Mouse (Mus musculus): ENCODE data around the gene Rhox2c. TPM values are rescaled to one million over a fixed set of nuclear protein-coding genes. Genes with fewer than 3 reads are reported as not detected.
"Not testable (repeated sequence)": the region's sequence is repeated elsewhere in the genome, so short reads cannot be mapped to it uniquely, and the experiment has no call there.

Gene Rhox2c
- polyA plus RNA-seq (2014; fragmentation: Nextera tagmentation; extraction: Ambion mirVana), result not detected in 2 replicates

- H3K4me2 ChIP-seq (ENCODE audit: low read length); H3K9ac ChIP-seq (ENCODE audit: low read length); H3K27ac ChIP-seq (replicated peaks in 1 of 2; ENCODE audit: control insufficient read depth in 1 of 2, insufficient read depth in 1 of 2, low read depth in 2 of 2, low read length in 2 of 2); H3K27me3 ChIP-seq (ENCODE audit: control insufficient read depth, insufficient read depth, low read length); H3K4me1 ChIP-seq (ENCODE audit: control insufficient read depth in 2 of 2, insufficient read depth in 2 of 2, low read length in 2 of 2); H3K9me3 ChIP-seq (ENCODE audit: control insufficient read depth, low read length); ATAC-seq (ENCODE audit: insufficient number of reproducible peaks, insufficient read depth, low FRiP score, low read depth); H3K36me3 ChIP-seq (ENCODE audit: control insufficient read depth, insufficient read depth, low read length); H3K4me3 ChIP-seq (ENCODE audit: control insufficient read depth in 1 of 2, insufficient read depth in 1 of 2, low read depth in 1 of 2, low read length in 2 of 2): not testable (repeated sequence)
- WGBS, result 95% methylated on average over 4 of the region's 10 CpGs
Measured at GRCm38 (mm10) chrX:37453380-37453779, at the start of gene Rhox2c. Gene Rhox2c, plus strand, starts transcription at chrX:37453680.

- not testable (repeated sequence) for ATAC-seq (ENCODE audit: insufficient number of reproducible peaks, insufficient read depth, low FRiP score, low read depth); H3K27ac ChIP-seq (replicated peaks in 1 of 2; ENCODE audit: control insufficient read depth in 1 of 2, insufficient read depth in 1 of 2, low read depth in 2 of 2, low read length in 2 of 2); H3K4me3 ChIP-seq (ENCODE audit: control insufficient read depth in 1 of 2, insufficient read depth in 1 of 2, low read depth in 1 of 2, low read length in 2 of 2); H3K4me2 ChIP-seq (ENCODE audit: low read length); H3K36me3 ChIP-seq (ENCODE audit: control insufficient read depth, insufficient read depth, low read length); H3K4me1 ChIP-seq (ENCODE audit: control insufficient read depth in 2 of 2, insufficient read depth in 2 of 2, low read length in 2 of 2); H3K9me3 ChIP-seq (ENCODE audit: control insufficient read depth, low read length); H3K9ac ChIP-seq (ENCODE audit: low read length); H3K27me3 ChIP-seq (ENCODE audit: control insufficient read depth, insufficient read depth, low read length)
- no CpG with 5 or more reads among the region's 9 CpGs for WGBS
Measured at GRCm38 (mm10) chrX:37411767-37412166, 41.7 kb upstream of the Rhox2c start, which contains the start of gene Rhox2b. Gene Rhox2b, plus strand, starts transcription at chrX:37412067.

GRCm38 (mm10) chrX:37432194-37432593 is 21.3 kb upstream of the Rhox2c start, which contains the start of gene Rhox4b:
Gene Rhox4b, plus strand, starts transcription at chrX:37432494.
- not testable (repeated sequence) for H3K9me3 ChIP-seq (ENCODE audit: control insufficient read depth, low read length); H3K9ac ChIP-seq (ENCODE audit: low read length); ATAC-seq (ENCODE audit: insufficient number of reproducible peaks, insufficient read depth, low FRiP score, low read depth); H3K4me3 ChIP-seq (ENCODE audit: control insufficient read depth in 1 of 2, insufficient read depth in 1 of 2, low read depth in 1 of 2, low read length in 2 of 2); H3K36me3 ChIP-seq (ENCODE audit: control insufficient read depth, insufficient read depth, low read length); H3K27ac ChIP-seq (replicated peaks in 1 of 2; ENCODE audit: control insufficient read depth in 1 of 2, insufficient read depth in 1 of 2, low read depth in 2 of 2, low read length in 2 of 2); H3K4me1 ChIP-seq (ENCODE audit: control insufficient read depth in 2 of 2, insufficient read depth in 2 of 2, low read length in 2 of 2); H3K4me2 ChIP-seq (ENCODE audit: low read length); H3K27me3 ChIP-seq (ENCODE audit: control insufficient read depth, insufficient read depth, low read length)
- 87% methylated on average over 14 of the region's 15 CpGs for WGBS

GRCm38 (mm10) chrX:37458285-37458684 is 4.8 kb downstream of the Rhox2c start, which contains the start of gene Rhox3c:
Gene Rhox3c, plus strand, starts transcription at chrX:37458585.
- H3K9me3 ChIP-seq (ENCODE audit: control insufficient read depth, low read length); ATAC-seq (ENCODE audit: insufficient number of reproducible peaks, insufficient read depth, low FRiP score, low read depth); H3K4me2 ChIP-seq (ENCODE audit: low read length); H3K4me3 ChIP-seq (ENCODE audit: control insufficient read depth in 1 of 2, insufficient read depth in 1 of 2, low read depth in 1 of 2, low read length in 2 of 2); H3K27ac ChIP-seq (replicated peaks in 1 of 2; ENCODE audit: control insufficient read depth in 1 of 2, insufficient read depth in 1 of 2, low read depth in 2 of 2, low read length in 2 of 2); H3K27me3 ChIP-seq (ENCODE audit: control insufficient read depth, insufficient read depth, low read length); H3K9ac ChIP-seq (ENCODE audit: low read length); H3K4me1 ChIP-seq (ENCODE audit: control insufficient read depth in 2 of 2, insufficient read depth in 2 of 2, low read length in 2 of 2); H3K36me3 ChIP-seq (ENCODE audit: control insufficient read depth, insufficient read depth, low read length): not testable (repeated sequence)
- WGBS, result 91% methylated on average over 3 of the region's 4 CpGs

- not testable (repeated sequence) for H3K36me3 ChIP-seq (ENCODE audit: control insufficient read depth, insufficient read depth, low read length); H3K27ac ChIP-seq (replicated peaks in 1 of 2; ENCODE audit: control insufficient read depth in 1 of 2, insufficient read depth in 1 of 2, low read depth in 2 of 2, low read length in 2 of 2); H3K4me3 ChIP-seq (ENCODE audit: control insufficient read depth in 1 of 2, insufficient read depth in 1 of 2, low read depth in 1 of 2, low read length in 2 of 2); H3K9me3 ChIP-seq (ENCODE audit: control insufficient read depth, low read length); H3K27me3 ChIP-seq (ENCODE audit: control insufficient read depth, insufficient read depth, low read length); H3K4me1 ChIP-seq (ENCODE audit: control insufficient read depth in 2 of 2, insufficient read depth in 2 of 2, low read length in 2 of 2); ATAC-seq (ENCODE audit: insufficient number of reproducible peaks, insufficient read depth, low FRiP score, low read depth); H3K9ac ChIP-seq (ENCODE audit: low read length); H3K4me2 ChIP-seq (ENCODE audit: low read length)
- WGBS, result 87% methylated on average over 14 of the region's 14 CpGs
Measured at GRCm38 (mm10) chrX:37480037-37480436, 26.6 kb downstream of the Rhox2c start, which contains the start of gene Rhox4c. Gene Rhox4c, plus strand, starts transcription at chrX:37480337.

- H3K36me3 ChIP-seq (ENCODE audit: control insufficient read depth, insufficient read depth, low read length); H3K9ac ChIP-seq (ENCODE audit: low read length); H3K27ac ChIP-seq (replicated peaks in 1 of 2; ENCODE audit: control insufficient read depth in 1 of 2, insufficient read depth in 1 of 2, low read depth in 2 of 2, low read length in 2 of 2); H3K4me1 ChIP-seq (ENCODE audit: control insufficient read depth in 2 of 2, insufficient read depth in 2 of 2, low read length in 2 of 2); H3K9me3 ChIP-seq (ENCODE audit: control insufficient read depth, low read length); H3K4me2 ChIP-seq (ENCODE audit: low read length); H3K4me3 ChIP-seq (ENCODE audit: control insufficient read depth in 1 of 2, insufficient read depth in 1 of 2, low read depth in 1 of 2, low read length in 2 of 2); ATAC-seq (ENCODE audit: insufficient number of reproducible peaks, insufficient read depth, low FRiP score, low read depth); H3K27me3 ChIP-seq (ENCODE audit: control insufficient read depth, insufficient read depth, low read length): not testable (repeated sequence)
- WGBS, result 92% methylated on average over 15 of the region's 18 CpGs
Measured at GRCm38 (mm10) chrX:37514059-37514458, 60.6 kb downstream of the Rhox2c start, which contains the start of gene Rhox4d. Gene Rhox4d, plus strand, starts transcription at chrX:37514359.

Other genes with a start within 250 kb of the Rhox2c start
- not detected in 2 replicates for gene Gm9, start 242.6 kb upstream of the Rhox2c start, polyA plus RNA-seq (2014; fragmentation: Nextera tagmentation; extraction: Ambion mirVana)
- gene Rhox1, start 231.4 kb upstream of the Rhox2c start, polyA plus RNA-seq (2014; fragmentation: Nextera tagmentation; extraction: Ambion mirVana), result not detected in 2 replicates
- 0.26 TPM in 1 of 2 replicates, not detected in the other for gene Rhox2a, start 208.7 kb upstream of the Rhox2c start, polyA plus RNA-seq (2014; fragmentation: Nextera tagmentation; extraction: Ambion mirVana)
- gene Rhox3a, start 203.8 kb upstream of the Rhox2c start, polyA plus RNA-seq (2014; fragmentation: Nextera tagmentation; extraction: Ambion mirVana), result not detected in 2 replicates
- not detected in 2 replicates for gene Rhox4a, start 188.3 kb upstream of the Rhox2c start, polyA plus RNA-seq (2014; fragmentation: Nextera tagmentation; extraction: Ambion mirVana)
- not detected in 2 replicates for gene Rhox3a2, start 73.7 kb upstream of the Rhox2c start, polyA plus RNA-seq (2014; fragmentation: Nextera tagmentation; extraction: Ambion mirVana)
- gene Rhox4a2, start 62.8 kb upstream of the Rhox2c start, polyA plus RNA-seq (2014; fragmentation: Nextera tagmentation; extraction: Ambion mirVana), result not detected in 2 replicates
- gene Rhox2b, start 41.6 kb upstream of the Rhox2c start, polyA plus RNA-seq (2014; fragmentation: Nextera tagmentation; extraction: Ambion mirVana), result not detected in 2 replicates
- gene Rhox4b, start 21.2 kb upstream of the Rhox2c start, polyA plus RNA-seq (2014; fragmentation: Nextera tagmentation; extraction: Ambion mirVana), result not detected in 2 replicates
- gene Rhox3c, start 4.9 kb downstream of the Rhox2c start, polyA plus RNA-seq (2014; fragmentation: Nextera tagmentation; extraction: Ambion mirVana), result not detected in 2 replicates
- not detected in 2 replicates for gene Rhox4c, start 26.7 kb downstream of the Rhox2c start, polyA plus RNA-seq (2014; fragmentation: Nextera tagmentation; extraction: Ambion mirVana)
- gene Rhox2d, start 39.7 kb downstream of the Rhox2c start, polyA plus RNA-seq (2014; fragmentation: Nextera tagmentation; extraction: Ambion mirVana), result not detected in 2 replicates
- not detected in 2 replicates for gene Rhox4d, start 60.7 kb downstream of the Rhox2c start, polyA plus RNA-seq (2014; fragmentation: Nextera tagmentation; extraction: Ambion mirVana)
- not detected in 2 replicates for gene Rhox2e, start 76.8 kb downstream of the Rhox2c start, polyA plus RNA-seq (2014; fragmentation: Nextera tagmentation; extraction: Ambion mirVana)
- gene Rhox3e, start 88.3 kb downstream of the Rhox2c start, polyA plus RNA-seq (2014; fragmentation: Nextera tagmentation; extraction: Ambion mirVana), result not detected in 2 replicates
- gene Rhox4e, start 103.7 kb downstream of the Rhox2c start, polyA plus RNA-seq (2014; fragmentation: Nextera tagmentation; extraction: Ambion mirVana), result not detected in 2 replicates
- not detected in 2 replicates for gene Rhox2f, start 117.7 kb downstream of the Rhox2c start, polyA plus RNA-seq (2014; fragmentation: Nextera tagmentation; extraction: Ambion mirVana)
- not detected in 2 replicates for gene Rhox3f, start 127.3 kb downstream of the Rhox2c start, polyA plus RNA-seq (2014; fragmentation: Nextera tagmentation; extraction: Ambion mirVana)
- gene Rhox4f, start 154.0 kb downstream of the Rhox2c start, polyA plus RNA-seq (2014; fragmentation: Nextera tagmentation; extraction: Ambion mirVana), result not detected in 2 replicates
- not detected in 2 replicates for gene Rhox3g, start 174.9 kb downstream of the Rhox2c start, polyA plus RNA-seq (2014; fragmentation: Nextera tagmentation; extraction: Ambion mirVana)
- not detected in 2 replicates for gene Rhox2g, start 189.8 kb downstream of the Rhox2c start, polyA plus RNA-seq (2014; fragmentation: Nextera tagmentation; extraction: Ambion mirVana)
- gene Rhox4g, start 197.6 kb downstream of the Rhox2c start, polyA plus RNA-seq (2014; fragmentation: Nextera tagmentation; extraction: Ambion mirVana), result not detected in 2 replicates
- not detected in 2 replicates for gene Rhox3h, start 215.1 kb downstream of the Rhox2c start, polyA plus RNA-seq (2014; fragmentation: Nextera tagmentation; extraction: Ambion mirVana)
- gene Rhox2h, start 219.6 kb downstream of the Rhox2c start, polyA plus RNA-seq (2014; fragmentation: Nextera tagmentation; extraction: Ambion mirVana), result not detected in 2 replicates

Data from heart, embryonic 14.5 days (tissue).